Mouse (Mus musculus) spleen, adult 2 months (tissue): ENCODE measurements around the gene Lhfpl2. TPM values are rescaled to one million over a fixed set of nuclear protein-coding genes. Genes with fewer than 3 reads are reported as not detected.

Source experiments
- DNase-seq, 2 experiments: peaks; one replicate each; pipeline versions ENCODE4 v3.0.0 to v3.0.0-alpha.2; 2012 to 2021; ENCODE audit warnings: low spot score in 2 of 2, low read depth in 1 of 2
- H3K27ac ChIP-seq: fragments of 200-500 bp; 2 replicates; pipeline ENCODE4 v1.5.1; 2012; ENCODE audit warnings: low read length, inconsistent platforms; ENCODE audit not compliant: insufficient read depth
- H3K27me3 ChIP-seq: fragments of 200-500 bp; 2 replicates; pipeline ENCODE4 v1.6.1; 2012; ENCODE audit warnings: mild to moderate bottlenecking, moderate library complexity, low read length, inconsistent platforms; ENCODE audit not compliant: control insufficient read depth, insufficient read depth
- H3K36me3 ChIP-seq: fragments of 200-500 bp; 2 replicates; pipeline ENCODE4 v1.6.1; 2012; ENCODE audit warnings: mild to moderate bottlenecking, low read length, inconsistent platforms; ENCODE audit not compliant: control insufficient read depth, insufficient read depth
- H3K4me1 ChIP-seq: fragments of 200-500 bp; 2 replicates; pipeline ENCODE4 v1.6.1; 2011; ENCODE audit warnings: inconsistent platforms; ENCODE audit not compliant: control insufficient read depth, insufficient read depth, insufficient read length
- H3K4me3 ChIP-seq: fragments of 200-500 bp; 2 replicates; pipeline ENCODE4 v1.5.1; 2011; ENCODE audit warnings: mild to moderate bottlenecking, inconsistent platforms; ENCODE audit not compliant: insufficient read depth, insufficient read length; ENCODE audit errors: extremely low read depth
- CTCF ChIP-seq: fragments of 200-500 bp; IDR thresholded peaks from 2 replicates; pipeline ENCODE4 v1.5.1; 2011; ENCODE audit warnings: mild to moderate bottlenecking, inconsistent platforms; ENCODE audit not compliant: insufficient read depth, insufficient read length, insufficient replicate concordance; ENCODE audit errors: extremely low read depth
- POLR2A ChIP-seq: fragments of 200-500 bp; IDR thresholded peaks from 2 replicates; pipeline ENCODE4 v1.6.1; 2011; ENCODE audit warnings: low read depth, low read length, inconsistent platforms
- WGBS: fragments of 180-500 bp; shearing (Covaris S2); methylation state at CpG from one replicate; pipeline ENCODE4 v1.1.7; 2018; 5-methylcytosine and 5-hydroxymethylcytosine counted together
- polyA plus RNA-seq: library from polyadenylated mRNA; depleted of rRNA; stranded (reverse); fragments of >200 nt; gene quantifications from 2 replicates; pipeline ENCODE4 v1.2.3, GENCODE M21; 2012

The Lhfpl2 gene
- polyA plus RNA-seq, 1 experiment: 4.8 TPM

DNA sequence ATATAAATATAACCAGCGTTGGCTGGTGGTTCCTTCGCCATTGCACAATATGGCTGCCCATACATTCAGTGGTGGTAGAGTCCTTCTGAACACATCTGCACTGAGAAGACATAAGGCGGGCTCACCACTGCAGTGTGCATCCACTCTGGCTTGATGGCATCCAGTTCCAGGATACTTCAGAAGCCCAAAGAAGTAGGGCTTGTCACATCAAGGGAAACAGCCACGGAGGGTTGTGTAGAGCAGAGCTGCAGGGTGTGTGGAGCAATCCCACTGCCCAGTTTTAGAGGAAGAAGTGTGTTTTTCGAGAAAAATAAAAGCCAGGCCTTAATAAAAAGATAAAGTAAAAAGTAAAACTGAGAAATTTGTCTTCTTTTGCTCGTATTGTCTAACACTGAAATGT lies 141.0 kb downstream of the Lhfpl2 start:
- Histone ChIP-seq H3K36me3 (no peaks in the 10 kb centered on the region), H3K27ac (no peak overlapping the region), H3K4me3 (no peak overlapping the region), H3K4me1 (no peaks in the 10 kb centered on the region), H3K27me3 (no peaks in the 10 kb centered on the region)
- WGBS: 87% methylated on average over 6 of the region's 6 CpGs
- TF ChIP-seq CTCF (no peak), POLR2A (no peak)
- no peak for DNase-seq

GRCm38 (mm10) chr13:94199829-94200228 lies 142.2 kb downstream of the Lhfpl2 start:
- WGBS: 85% methylated on average over 8 of the region's 8 CpGs
- Histone ChIP-seq H3K27me3 (no peaks in the 10 kb centered on the region), H3K4me1 (no peaks in the 10 kb centered on the region), H3K4me3 (no peak overlapping the region), H3K27ac (no peak overlapping the region), H3K36me3 (no peaks in the 10 kb centered on the region)
- DNase-seq: no peak
- TF ChIP-seq POLR2A (no peak), CTCF (no peak)

DNA sequence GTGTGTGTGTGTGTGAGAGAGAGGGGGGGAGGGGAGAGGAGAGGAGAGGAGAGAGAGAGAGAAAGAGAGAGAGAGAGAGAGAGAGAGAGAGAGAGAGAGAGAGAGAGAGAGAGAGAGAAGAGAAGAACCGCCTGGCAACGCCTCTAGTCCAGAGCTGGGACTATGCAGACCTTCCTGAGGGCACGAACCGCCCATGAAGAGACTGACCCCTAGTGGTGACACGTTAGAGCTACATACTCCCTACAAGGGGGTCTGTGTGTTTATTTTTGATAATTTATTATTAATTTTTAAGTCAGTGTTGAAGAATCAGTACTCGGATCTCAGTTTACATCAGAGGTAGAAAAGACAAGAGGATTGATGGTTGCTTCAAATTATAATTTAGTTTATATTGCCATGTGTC lies 147.6 kb downstream of the Lhfpl2 start:
- Histone ChIP-seq H3K27ac (no peak overlapping the region), H3K4me3 (no peak overlapping the region), H3K36me3 (no peaks in the 10 kb centered on the region), H3K27me3 (no peaks in the 10 kb centered on the region), H3K4me1 (no peaks in the 10 kb centered on the region)
- peak; percentile 56; the same call in 1 of the 2 replicates for TF ChIP-seq CTCF
- no peak for TF ChIP-seq POLR2A
- 14% methylated on average over 6 of the region's 6 CpGs for WGBS
- no peak for DNase-seq

DNA sequence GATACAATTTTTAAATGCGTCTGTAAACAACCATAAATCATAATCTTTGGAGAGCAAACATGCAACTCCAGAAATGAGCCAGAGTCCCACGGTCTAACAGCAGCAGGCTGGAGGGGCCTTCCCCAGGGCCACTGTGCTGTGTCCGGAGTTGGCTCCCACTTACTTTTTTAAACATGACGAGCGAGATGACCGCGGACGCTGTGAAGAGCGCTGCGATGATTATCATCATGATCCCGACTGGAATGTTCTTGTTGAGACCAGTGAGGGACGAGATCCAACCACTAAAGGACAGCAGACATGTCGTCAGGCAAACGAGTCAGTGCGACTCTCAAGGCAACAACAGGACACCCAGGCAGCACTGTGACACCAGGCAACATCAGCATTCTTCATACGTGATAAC lies 150.4 kb downstream of the Lhfpl2 start:
- no peak for DNase-seq
- no peaks in the 10 kb centered on the region for H3K36me3 ChIP-seq
- H3K4me1 ChIP-seq: no peaks in the 10 kb centered on the region
- no peak overlapping the region for H3K27ac ChIP-seq
- no peaks in the 10 kb centered on the region for H3K27me3 ChIP-seq
- TF ChIP-seq CTCF (no peak), POLR2A (no peak)
- H3K4me3 ChIP-seq: no peak overlapping the region
- 95% methylated on average over 16 of the region's 16 CpGs for WGBS

GRCm38 (mm10) chr13:94208892-94209291 lies 151.3 kb downstream of the Lhfpl2 start:
- H3K27ac ChIP-seq: no peak overlapping the region
- no peak overlapping the region for H3K4me3 ChIP-seq
- H3K27me3 ChIP-seq: no peaks in the 10 kb centered on the region
- no peaks in the 10 kb centered on the region for H3K4me1 ChIP-seq
- TF ChIP-seq POLR2A (no peak), CTCF (no peak)
- DNase-seq: no peak
- no peaks in the 10 kb centered on the region for H3K36me3 ChIP-seq

DNA sequence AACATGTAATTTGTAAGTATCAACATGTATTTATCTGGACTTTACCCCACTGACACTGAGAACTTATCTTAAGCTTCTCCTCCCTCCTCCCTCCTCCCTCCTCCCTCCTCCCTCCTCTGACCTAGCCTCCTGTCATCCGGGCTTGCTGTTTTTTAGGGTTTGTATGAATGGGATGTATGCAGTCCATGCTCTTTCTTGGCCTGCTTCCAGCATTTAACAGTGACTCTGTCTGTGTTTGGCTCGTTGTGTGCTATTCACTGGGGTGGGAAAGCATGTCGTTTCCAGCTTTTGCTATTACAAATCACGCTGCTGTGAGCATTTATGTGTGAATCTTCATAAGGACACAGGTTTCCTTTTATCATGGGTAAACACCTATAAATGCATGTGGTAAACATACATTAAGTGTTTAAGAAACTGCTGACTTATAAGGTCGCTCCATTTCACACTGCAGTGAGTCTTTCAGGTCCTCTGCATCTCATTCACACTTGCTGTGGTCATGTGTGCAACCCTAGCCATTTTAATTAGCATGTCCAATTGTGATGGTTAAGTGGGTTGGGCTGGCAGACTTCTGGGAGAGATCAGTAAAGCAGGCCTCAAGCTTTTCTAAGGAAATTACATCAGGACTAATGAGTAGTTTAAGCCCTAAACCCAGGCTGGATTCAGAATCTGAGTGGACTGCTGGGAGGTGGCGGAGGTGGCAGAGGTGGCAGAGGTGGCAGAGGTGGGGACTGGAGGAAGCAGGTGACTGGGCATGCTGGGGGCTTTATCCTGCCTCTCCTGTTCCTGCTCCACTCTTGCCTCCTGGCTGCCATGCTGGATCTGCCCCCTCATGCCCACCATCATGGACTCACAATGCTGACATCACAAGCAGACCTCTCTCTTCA lies 153.9 kb downstream of the Lhfpl2 start:
- Histone ChIP-seq H3K36me3 (no peaks in the 10 kb centered on the region), H3K4me3 (no peak overlapping the region), H3K27me3 (no peaks in the 10 kb centered on the region), H3K4me1 (no peaks in the 10 kb centered on the region), H3K27ac (no peak overlapping the region)
- 86% methylated on average over 6 of the region's 6 CpGs for WGBS
- TF ChIP-seq CTCF (no peak), POLR2A (no peak)
- no peak for DNase-seq

GRCm38 (mm10) chr13:94212179-94212578 lies 154.6 kb downstream of the Lhfpl2 start:
- H3K27me3 ChIP-seq: no peaks in the 10 kb centered on the region
- H3K4me3 ChIP-seq: no peak overlapping the region
- no peak for TF ChIP-seq CTCF
- TF ChIP-seq POLR2A: no peak
- H3K36me3 ChIP-seq: no peaks in the 10 kb centered on the region
- no peak overlapping the region for H3K27ac ChIP-seq
- WGBS: 96% methylated on average over 2 of the region's 2 CpGs
- H3K4me1 ChIP-seq: no peaks in the 10 kb centered on the region
- no peak for DNase-seq
